ENCODE assay signal across 35 mouse cellular contexts in the genomic region with DNA sequence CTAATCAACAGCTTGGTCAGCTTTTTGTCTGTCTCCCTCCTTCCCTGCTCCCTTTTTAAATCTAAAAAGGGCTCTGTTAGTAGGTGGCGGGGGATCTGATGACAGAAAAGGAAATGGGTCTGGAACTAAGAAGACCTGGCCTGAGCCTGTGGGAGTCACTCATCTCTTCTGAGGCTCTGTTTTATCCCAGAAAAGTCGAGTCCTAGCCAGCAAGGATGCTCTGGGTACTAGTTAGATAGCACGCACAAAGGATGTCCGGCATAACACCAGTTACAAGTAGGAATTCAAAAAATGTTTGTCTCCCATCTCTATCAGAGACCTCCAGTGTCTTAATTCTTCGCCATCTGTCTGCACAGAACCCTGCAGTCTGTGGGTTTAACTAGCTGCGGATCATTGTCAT. TPM values are rescaled to one million over a fixed set of nuclear protein-coding genes. Genes with fewer than 3 reads are reported as not detected.
"Had no signal": no experiment of that assay in that cellular context is flagged by ENCODE, and none has a peak within 500 bp of the region (broad histone marks: within the 10 kb centered on the region; RNA-seq: fewer than 3 reads in every experiment).

No protein-coding gene starts in this region.

- H3K4me1 ChIP-seq: forebrain, embryonic 12.5 days; forebrain, embryonic 13.5 days; forebrain, embryonic 15.5 days had no signal

- H3K9ac ChIP-seq: embryonic facial prominence, embryonic 12.5 days; embryonic facial prominence, embryonic 13.5 days; embryonic facial prominence, embryonic 15.5 days; forebrain, embryonic 12.5 days; forebrain, embryonic 13.5 days; forebrain, embryonic 15.5 days; forebrain, postnatal 0 days had no signal

- H3K27me3 ChIP-seq: embryonic facial prominence, embryonic 12.5 days; embryonic facial prominence, embryonic 13.5 days; embryonic facial prominence, embryonic 15.5 days; forebrain, embryonic 12.5 days; forebrain, embryonic 13.5 days; forebrain, embryonic 15.5 days had no signal

- H3K9me3 ChIP-seq: embryonic facial prominence, embryonic 10.5 days; embryonic facial prominence, embryonic 12.5 days; embryonic facial prominence, embryonic 13.5 days; embryonic facial prominence, embryonic 15.5 days; forebrain, embryonic 10.5 days; forebrain, embryonic 12.5 days; forebrain, embryonic 13.5 days; forebrain, embryonic 15.5 days had no signal

- H3K36me3 ChIP-seq: embryonic facial prominence, embryonic 10.5 days; embryonic facial prominence, embryonic 12.5 days; embryonic facial prominence, embryonic 13.5 days; embryonic facial prominence, embryonic 15.5 days; forebrain, embryonic 12.5 days; forebrain, embryonic 15.5 days had no signal

- H3K27ac ChIP-seq: embryonic facial prominence, embryonic 10.5 days; embryonic facial prominence, embryonic 12.5 days; embryonic facial prominence, embryonic 13.5 days; embryonic facial prominence, embryonic 15.5 days; forebrain, embryonic 10.5 days; forebrain, embryonic 12.5 days; forebrain, embryonic 13.5 days; forebrain, embryonic 15.5 days; gastrocnemius, adult 2 months had no signal

- ATAC-seq: forebrain, embryonic 13.5 days; forebrain, embryonic 14.5 days; forebrain, embryonic 15.5 days; forebrain, embryonic 16.5 days; forebrain, postnatal 0 days had no signal

- H3K4me3 ChIP-seq: embryonic facial prominence, embryonic 10.5 days; embryonic facial prominence, embryonic 12.5 days; embryonic facial prominence, embryonic 13.5 days; embryonic facial prominence, embryonic 15.5 days; erythroblast, embryonic 14.5 days; forebrain, embryonic 10.5 days; forebrain, embryonic 12.5 days; forebrain, embryonic 13.5 days; forebrain, embryonic 15.5 days; gastrocnemius, adult 2 months had no signal

- DNase-seq: cerebellum, adult 2 months; cerebellum, adult 8-10 months; cerebellum, adult 9-10 months; cerebellum, adult 9-11 months; cerebellum, postnatal 10 days; cerebellum, postnatal 14 days; cerebellum, postnatal 25 days; cerebellum, postnatal 36 days; embryo, embryonic 11 days; forebrain, postnatal 0 days; gastrocnemius, adult 2 months; gastrocnemius, postnatal 10 days; gastrocnemius, postnatal 14 days; gastrocnemius, postnatal 25 days; gastrocnemius, postnatal 36 days; heart, adult 18-20 months had no signal

RNA-seq across cellular contexts. Expression of a gene that starts 12.8 kb away (rescaled TPM):
- total RNA-seq: common myeloid progenitor, adult 5-6 weeks; gastrocnemius, adult 18-20 months; gastrocnemius, adult 2 months; gastrocnemius, adult 8-10 months; gastrocnemius, postnatal 10 days; gastrocnemius, postnatal 14 days; gastrocnemius, postnatal 25 days; gastrocnemius, postnatal 36 days; gastrocnemius, postnatal 4 days; granulocyte monocyte progenitor cell, adult 5-6 weeks; heart, adult 18-20 months; heart, adult 8-10 months had no signal
- polyA plus RNA-seq: embryonic facial prominence, embryonic 11.5 days; embryonic facial prominence, embryonic 14.5 days; erythroblast, embryonic 14.5 days; forebrain, embryonic 10.5 days; forebrain, embryonic 14.5 days had no signal

RNA-seq across cellular contexts. Expression of a gene that starts 47.4 kb away (rescaled TPM):
- polyA plus RNA-seq: erythroblast, embryonic 14.5 days had no signal
